Mouse (Mus musculus) lung, postnatal 0 days (tissue): ENCODE measurements around the gene Gstm5.

ENCODE experiments used
- CTCF ChIP-seq: IDR thresholded peaks from 2 replicates; pipeline ENCODE4 v1.5.1; 2016; ENCODE audit warnings: antibody characterized with exemption, mild to moderate bottlenecking
- EP300 ChIP-seq: IDR thresholded peaks from 2 replicates; pipeline ENCODE4 v1.6.1; 2016; ENCODE audit warnings: antibody characterized with exemption, mild to moderate bottlenecking, control low read depth

GRCm38 (mm10) chr3:107928691-107929090 is 33.1 kb downstream of the Gstm5 start:
- TF ChIP-seq CTCF = no peak
- TF ChIP-seq EP300 = no peak
